Mouse (Mus musculus): ENCODE data around the gene Yju2.

GRCm38 (mm10) chr17:55990278-55990898 is 31.5 kb downstream of the Yju2 start:
- TF ChIP-seq ZNF384 (IDR thresholded peaks at IDR 0.05; ENCODE audit: low read depth, low read length) (no peak), CHD2 (IDR thresholded peaks at IDR 0.05; ENCODE audit: low read depth, low read length) (no peak), MAFK (IDR thresholded peaks at IDR 0.05; ENCODE audit: insufficient read depth, low read depth, low read length) (no peak), ZC3H11A (IDR thresholded peaks at IDR 0.05; ENCODE audit: borderline replicate concordance, low read depth, low read length) (no peak), HCFC1 (IDR thresholded peaks at IDR 0.05; ENCODE audit: borderline replicate concordance, insufficient read depth, low read length) (no peak)

Data from ES-E14 (cell line).